Mouse (Mus musculus) heart, embryonic 13.5 days (tissue): Measurements from ENCODE around the gene Fgd2. TPM values are rescaled to one million over a fixed set of nuclear protein-coding genes. Genes with fewer than 3 reads are reported as not detected.
A peak's percentile ranks its signal among the peaks of the same experiment; 100 is the strongest.
"Not testable (repeated sequence)": the region's sequence is repeated elsewhere in the genome, so short reads cannot be mapped to it uniquely, and the experiment has no call there.

Source experiments
- ATAC-seq: fragments of 200-750 bp; cut with Nextera tagmentation; 2 replicates; pipeline ENCODE4 v1.8.0; 2017; ENCODE audit warnings: moderate TSS enrichment; ENCODE audit not compliant: insufficient number of reproducible peaks, low FRiP score, low TSS enrichment; ENCODE audit errors: extremely low read depth
- H3K27ac ChIP-seq: fragments of 300-500 bp; sonication (generic); replicated peaks from 2 replicates; pipeline ENCODE4 v1.5.1; 2015; ENCODE audit warnings: moderate library complexity, mild to moderate bottlenecking, inconsistent platforms
- H3K27me3 ChIP-seq: fragments of 300-500 bp; sonication (generic); replicated peaks from 2 replicates; pipeline ENCODE4 v1.6.1; 2015; ENCODE audit warnings: mild to moderate bottlenecking, inconsistent platforms
- H3K36me3 ChIP-seq: fragments of 300-500 bp; sonication (generic); 2 replicates; pipeline ENCODE4 v1.6.1; 2015; ENCODE audit warnings: mild to moderate bottlenecking, inconsistent platforms
- H3K4me1 ChIP-seq: fragments of 300-500 bp; sonication (generic); 2 replicates; pipeline ENCODE4 v1.6.1; 2015; ENCODE audit warnings: inconsistent platforms
- H3K4me2 ChIP-seq: fragments of 300-500 bp; sonication (generic); 2 replicates; pipeline ENCODE4 v1.6.1; 2015; ENCODE audit warnings: inconsistent platforms, mild to moderate bottlenecking, moderate library complexity
- H3K4me3 ChIP-seq: fragments of 300-500 bp; sonication (generic); 2 replicates; pipeline ENCODE4 v1.5.1; 2015; ENCODE audit warnings: moderate library complexity, mild to moderate bottlenecking, inconsistent platforms
- H3K9ac ChIP-seq: fragments of 300-500 bp; sonication (generic); 2 replicates; pipeline ENCODE4 v1.6.1; 2015; ENCODE audit warnings: inconsistent platforms, mild to moderate bottlenecking, moderate library complexity
- H3K9me3 ChIP-seq: fragments of 300-500 bp; sonication (generic); 2 replicates; pipeline ENCODE4 v1.6.1; 2016; ENCODE audit warnings: inconsistent platforms
- WGBS: fragments of 180-500 bp; shearing (Covaris S2); methylation state at CpG from one replicate; pipeline ENCODE4 v1.1.7; 2015; ENCODE audit warnings: mixed read lengths; 5-methylcytosine and 5-hydroxymethylcytosine counted together
- polyA plus RNA-seq: library from polyadenylated mRNA; unstranded; fragments of >200 nt; fragmentation: Nextera tagmentation; extraction: Ambion mirVana; gene quantifications from 2 replicates; pipeline ENCODE4 v1.2.1, GENCODE M21; 2015

Fgd2 gene
- polyA plus RNA-seq, 1 experiment from 2014 or later = 3.8 TPM

DNA sequence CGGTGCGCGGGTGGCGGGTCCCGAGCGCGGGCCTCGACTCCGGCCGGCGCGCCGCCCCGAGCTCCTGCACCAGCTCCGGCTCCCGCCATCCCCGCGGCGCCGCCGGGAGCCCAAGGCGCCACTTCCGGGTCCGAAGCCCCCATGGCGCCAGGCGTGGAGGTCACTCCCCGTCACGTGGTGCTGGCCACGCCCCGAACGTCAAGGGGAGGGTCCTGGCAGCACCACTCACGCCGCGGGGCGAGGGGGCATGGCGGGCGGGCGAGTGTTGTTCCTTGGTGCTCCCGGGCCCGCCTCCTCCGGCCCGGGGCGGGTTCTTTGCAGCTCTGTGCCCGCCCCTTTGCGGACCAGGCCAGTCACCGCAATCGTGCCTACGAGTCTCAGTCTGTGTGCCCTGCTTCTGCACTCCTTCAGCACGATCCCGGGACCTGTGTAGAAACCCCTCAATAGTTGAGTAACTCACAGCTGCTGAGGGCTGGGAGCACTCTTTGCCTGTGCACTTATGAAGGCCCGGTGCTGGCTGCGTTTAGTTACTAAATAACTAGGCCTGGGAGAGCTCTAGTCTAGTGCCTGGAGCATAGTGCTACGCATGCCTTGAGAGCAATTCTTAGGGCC, 13.0 kb upstream of the Fgd2 start, which contains the start of gene Mtch1:
Mtch1 (minus strand) TSS at position 290 of the 612 bp plus-strand sequence.
- Histone ChIP-seq H3K9ac (peak within 1 kb of the TSS; percentile 99), H3K27me3 (no peaks in the 10 kb centered on the region), H3K27ac (peak within 1 kb of the TSS; percentile 94), H3K9me3 (no peaks in the 10 kb centered on the region), H3K4me2 (peak within 1 kb of the TSS; percentile 87), H3K36me3 (peaks cover 23% of the 10 kb centered on the region), H3K4me1 (peaks cover 43% of the 10 kb centered on the region), H3K4me3 (peak within 1 kb of the TSS; percentile 92)
- ATAC-seq = peak; percentile 95
- 1% methylated on average over 50 of the region's 53 CpGs for WGBS

GRCm38 (mm10) chr17:29348996-29349395, 11.7 kb upstream of the Fgd2 start:
- H3K27ac ChIP-seq = no peak overlapping the region
- 77% methylated on average over 2 of the region's 2 CpGs for WGBS
- no peak overlapping the region for H3K9ac ChIP-seq
- H3K4me2 ChIP-seq = no peak overlapping the region
- no peak for ATAC-seq
- H3K4me3 ChIP-seq = no peak overlapping the region
- H3K36me3 ChIP-seq = peaks cover 11% of the 10 kb centered on the region
- H3K27me3 ChIP-seq = no peaks in the 10 kb centered on the region
- peaks cover 30% of the 10 kb centered on the region for H3K4me1 ChIP-seq
- H3K9me3 ChIP-seq = no peaks in the 10 kb centered on the region

- H3K9ac ChIP-seq, H3K4me2 ChIP-seq, H3K4me3 ChIP-seq, H3K36me3 ChIP-seq, ATAC-seq, H3K27ac ChIP-seq, H3K9me3 ChIP-seq, H3K27me3 ChIP-seq: not testable (repeated sequence)
- H3K4me1 ChIP-seq = peaks cover 28% of the 10 kb centered on the region
- WGBS = 75% methylated on average over 5 of the region's 5 CpGs
Observed at GRCm38 (mm10) chr17:29351056-29351455, 9.7 kb upstream of the Fgd2 start.

DNA sequence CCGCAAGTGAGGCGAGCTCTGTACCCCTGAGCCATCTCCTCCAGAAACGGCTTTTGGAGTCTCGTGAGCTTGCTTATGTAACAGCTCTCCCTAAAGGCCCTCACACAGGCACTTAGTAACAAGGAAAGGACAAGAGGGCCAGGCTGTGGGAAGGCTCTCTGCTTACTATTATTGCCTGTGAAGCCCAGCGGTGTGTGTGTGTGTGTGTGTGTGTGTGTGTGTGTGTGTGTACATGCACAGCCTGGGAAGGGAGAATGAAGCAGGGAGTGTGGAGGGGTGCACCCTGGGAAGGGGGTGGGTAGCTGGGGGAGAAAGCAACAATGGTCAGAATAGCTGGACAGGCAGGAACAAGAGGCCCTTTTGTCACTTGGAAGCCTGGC, 5.3 kb upstream of the Fgd2 start:
- H3K4me2 ChIP-seq = peak overlapping the region; percentile 75

GRCm38 (mm10) chr17:29355841-29356478, 4.8 kb upstream of the Fgd2 start:
- peak overlapping the region; percentile 75 for H3K4me2 ChIP-seq
- 5% methylated on average over 17 of the region's 17 CpGs for WGBS
- H3K9me3 ChIP-seq = no peaks in the 10 kb centered on the region
- H3K27me3 ChIP-seq = no peaks in the 10 kb centered on the region
- peak overlapping the region; percentile 99 for H3K27ac ChIP-seq
- peak overlapping the region; percentile 49 for H3K4me3 ChIP-seq
- ATAC-seq = peak; percentile 63
- H3K36me3 ChIP-seq = no peaks in the 10 kb centered on the region
- H3K4me1 ChIP-seq = peaks cover 30% of the 10 kb centered on the region
- H3K9ac ChIP-seq = peak overlapping the region; percentile 75

More for the DNA sequence above, 5.3 kb upstream of the Fgd2 start:
- Histone ChIP-seq H3K4me3 (no peak overlapping the region), H3K27me3 (no peaks in the 10 kb centered on the region), H3K4me1 (peaks cover 25% of the 10 kb centered on the region), H3K9ac (peak overlapping the region; percentile 75), H3K27ac (peak overlapping the region; percentile 99), H3K36me3 (no peaks in the 10 kb centered on the region), H3K9me3 (no peaks in the 10 kb centered on the region)
- no peak for ATAC-seq
- 37% methylated on average over 5 of the region's 5 CpGs for WGBS

DNA sequence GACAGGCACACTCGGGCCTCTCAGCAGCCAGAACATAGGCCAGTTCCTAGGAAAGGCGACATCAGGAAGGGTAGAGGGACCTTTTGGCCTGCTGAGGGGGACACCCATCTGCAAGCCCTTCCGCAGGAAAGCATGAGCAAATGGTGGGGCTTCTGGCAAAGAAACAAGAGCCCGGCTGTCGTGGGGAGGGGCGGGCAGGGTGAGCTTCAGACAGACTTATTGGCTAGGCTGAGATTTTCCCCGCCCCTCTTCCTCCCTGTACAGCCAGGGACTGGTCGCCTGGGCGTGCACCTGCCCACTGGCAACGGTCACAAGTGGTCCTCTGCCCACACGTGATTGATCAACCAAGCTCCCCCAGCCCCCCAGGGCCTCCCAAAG, 4.2 kb upstream of the Fgd2 start:
- WGBS = 2% methylated on average over 10 of the region's 11 CpGs

GRCm38 (mm10) chr17:29356882-29357281, 3.8 kb upstream of the Fgd2 start:
- Histone ChIP-seq H3K27me3 (no peaks in the 10 kb centered on the region), H3K9ac (peak overlapping the region; percentile 75), H3K4me3 (peak overlapping the region; percentile 49), H3K9me3 (no peaks in the 10 kb centered on the region), H3K27ac (peak overlapping the region; percentile 99), H3K4me2 (peak overlapping the region; percentile 75), H3K4me1 (peaks cover 33% of the 10 kb centered on the region), H3K36me3 (no peaks in the 10 kb centered on the region)
- ATAC-seq = no peak
- WGBS = 11% methylated on average over 9 of the region's 9 CpGs

More for the DNA sequence above, 4.2 kb upstream of the Fgd2 start:
- peak overlapping the region; percentile 75 for H3K9ac ChIP-seq
- no peaks in the 10 kb centered on the region for H3K27me3 ChIP-seq
- peak overlapping the region; percentile 99 for H3K27ac ChIP-seq
- peak overlapping the region; percentile 49 for H3K4me3 ChIP-seq
- H3K36me3 ChIP-seq = no peaks in the 10 kb centered on the region
- peaks cover 33% of the 10 kb centered on the region for H3K4me1 ChIP-seq
- ATAC-seq = peak; percentile 67; the same call in 1 of the 2 replicates
- no peaks in the 10 kb centered on the region for H3K9me3 ChIP-seq
- H3K4me2 ChIP-seq = peak overlapping the region; percentile 75

GRCm38 (mm10) chr17:29358928-29359327, 1.8 kb upstream of the Fgd2 start:
- Histone ChIP-seq H3K4me3 (no peak overlapping the region), H3K36me3 (no peaks in the 10 kb centered on the region), H3K9ac (no peak overlapping the region), H3K27me3 (no peaks in the 10 kb centered on the region), H3K27ac (no peak overlapping the region), H3K4me2 (no peak overlapping the region), H3K4me1 (peaks cover 33% of the 10 kb centered on the region), H3K9me3 (no peaks in the 10 kb centered on the region)
- 56% methylated on average over 3 of the region's 3 CpGs for WGBS
- ATAC-seq = no peak

DNA sequence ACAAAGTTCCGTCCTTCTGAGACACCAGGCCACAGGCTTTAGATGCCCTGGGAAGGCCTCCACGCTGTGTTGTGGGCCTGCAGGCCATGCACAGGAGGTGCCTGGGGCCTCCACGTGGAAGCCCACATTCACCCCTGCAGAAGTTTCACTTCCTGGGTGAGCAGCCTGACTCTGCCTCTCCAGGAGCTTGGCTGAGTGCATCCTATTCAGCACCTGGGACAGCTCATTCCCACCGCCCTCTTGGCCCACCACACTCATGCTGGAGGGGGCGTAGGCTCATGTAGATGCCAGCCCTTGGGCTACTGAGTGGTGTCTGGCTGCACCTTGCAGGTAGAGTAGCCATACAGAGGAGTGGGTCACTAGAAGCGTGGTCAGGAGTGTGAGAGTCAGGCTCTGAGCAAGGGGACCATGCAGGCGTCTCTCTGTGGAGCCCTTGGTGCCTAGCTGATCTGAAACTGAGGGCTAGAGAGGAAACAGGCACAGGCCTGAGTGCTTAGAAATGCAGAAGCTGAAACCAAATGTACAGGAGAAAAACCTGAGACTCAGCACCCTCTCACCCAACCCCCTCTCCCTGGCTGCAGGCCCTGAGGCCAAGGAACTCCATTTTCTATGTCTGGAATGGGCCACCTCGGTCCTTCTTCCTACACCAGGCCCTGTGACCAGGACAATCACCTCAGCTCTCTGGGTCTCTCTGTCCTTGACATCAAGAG, 1.4 kb downstream of the Fgd2 start:
- Histone ChIP-seq H3K9me3 (no peaks in the 10 kb centered on the region), H3K27ac (no peak overlapping the region), H3K4me3 (no peak overlapping the region), H3K4me2 (no peak overlapping the region), H3K9ac (no peak overlapping the region), H3K36me3 (no peaks in the 10 kb centered on the region), H3K4me1 (peaks cover 10% of the 10 kb centered on the region), H3K27me3 (peaks cover 1% of the 10 kb centered on the region; the same call in 1 of the 2 replicates)
- ATAC-seq = no peak
- 46% methylated on average over 8 of the region's 8 CpGs for WGBS

GRCm38 (mm10) chr17:29363109-29363508, 2.4 kb downstream of the Fgd2 start:
- Histone ChIP-seq H3K27ac (no peak overlapping the region), H3K36me3 (no peaks in the 10 kb centered on the region), H3K27me3 (peaks cover 10% of the 10 kb centered on the region; the same call in 1 of the 2 replicates), H3K4me1 (peaks cover 9% of the 10 kb centered on the region), H3K9me3 (no peaks in the 10 kb centered on the region), H3K4me3 (no peak overlapping the region), H3K4me2 (no peak overlapping the region), H3K9ac (no peak overlapping the region)
- WGBS = 80% methylated on average over 8 of the region's 8 CpGs
- no peak for ATAC-seq

DNA sequence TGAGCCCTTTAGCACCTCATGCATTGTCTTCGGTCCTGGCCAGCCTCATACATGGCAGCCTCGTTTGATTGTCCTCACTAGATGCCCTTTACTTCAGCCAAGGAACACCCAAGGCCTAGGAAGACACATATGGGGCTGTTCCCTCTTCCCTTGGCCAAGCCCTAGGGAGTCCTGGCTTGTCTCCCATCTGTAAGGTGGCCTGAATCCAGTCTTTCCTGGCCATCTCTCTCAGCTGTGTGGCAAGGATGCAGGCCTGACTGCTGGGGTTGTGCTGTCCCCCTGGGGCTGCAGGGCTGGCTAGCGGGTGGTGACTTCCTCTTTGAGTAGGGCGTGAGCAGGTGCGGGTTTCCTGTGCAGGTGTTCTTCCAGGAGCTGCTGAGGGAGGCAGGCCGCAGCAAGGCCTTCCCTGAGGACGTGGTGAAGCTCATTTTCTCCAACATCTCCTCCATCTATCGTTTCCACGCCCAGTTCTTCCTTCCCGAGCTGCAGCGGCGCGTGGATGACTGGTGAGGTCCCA, 4.4 kb downstream of the Fgd2 start:
- Histone ChIP-seq H3K9me3 (no peaks in the 10 kb centered on the region), H3K4me2 (no peak overlapping the region), H3K27ac (no peak overlapping the region), H3K27me3 (peaks cover 28% of the 10 kb centered on the region), H3K4me1 (peaks cover 9% of the 10 kb centered on the region), H3K9ac (no peak overlapping the region), H3K36me3 (no peaks in the 10 kb centered on the region), H3K4me3 (no peak overlapping the region)
- ATAC-seq = no peak
- 85% methylated on average over 13 of the region's 13 CpGs for WGBS
